Mouse (Mus musculus): ENCODE results near the gene Trnp1.

Gene Trnp1

GRCm38 (mm10) chr4:133451536-133451935 lies 46.8 kb downstream of the Trnp1 start:
- CTCF ChIA-PET: interaction anchor here (0.6 to 8.6 kb wide), 60 partner anchors 9 to 404 kb away, joined by 3 to 159 read pairs (median 4); partner anchors contain the start of genes Tent5b (in 2 of the 4), Kdf1 (in 1 of the 4) and Zdhhc18 (in 1 of the 4)
- POLR2A ChIA-PET: interaction anchor here in 3 of 4 experiments (0.7 to 7.0 kb wide), 15 partner anchors 13 to 442 kb away, joined by 3 to 53 read pairs (median 3); partner anchors contain the start of genes Slc9a1 (in 1 of the 3) and Wdtc1 (in 1 of the 3)

GRCm38 (mm10) chr4:133449726-133450125 lies 48.6 kb downstream of the Trnp1 start:
- CTCF ChIA-PET: interaction anchor here (0.5 to 8.6 kb wide), 54 partner anchors 9 to 1146 kb away, joined by 3 to 159 read pairs (median 4); partner anchors contain the start of genes Tent5b (in 2 of the 4), Trnp1 (in 1 of the 4) and Wdtc1 (in 1 of the 4)
- POLR2A ChIA-PET: interaction anchor here (0.6 to 7.0 kb wide), 25 partner anchors 9 to 441 kb away, joined by 3 to 53 read pairs (median 5); partner anchors contain the start of genes Tent5b (in 2 of the 4), Wdtc1 (in 2 of the 4) and Slc9a1 (in 1 of the 4)

GRCm38 (mm10) chr4:133448708-133449388 lies 49.5 kb downstream of the Trnp1 start:
- CTCF ChIA-PET: interaction anchor here (0.6 to 8.6 kb wide), 42 partner anchors 9 to 440 kb away, joined by 3 to 159 read pairs (median 4); partner anchors contain the start of genes Tent5b (in 3 of the 4), Trnp1 (in 1 of the 4) and Wdtc1 (in 1 of the 4)
- POLR2A ChIA-PET: interaction anchor here (0.5 to 7.0 kb wide), 31 partner anchors 9 to 365 kb away, joined by 3 to 53 read pairs (median 5); partner anchors contain the start of genes Tent5b (in 2 of the 4) and Wdtc1 (in 2 of the 4)

GRCm38 (mm10) chr4:133447967-133448366 lies 50.4 kb downstream of the Trnp1 start:
- CTCF ChIA-PET: interaction anchor here in 3 of 4 experiments (0.6 to 8.6 kb wide), 11 partner anchors 9 to 95 kb away, joined by 3 to 159 read pairs (median 9); partner anchors contain the start of genes Tent5b (in 2 of the 3) and Wdtc1 (in 1 of the 3)
- POLR2A ChIA-PET: interaction anchor here in 3 of 4 experiments (0.5 to 7.0 kb wide), 18 partner anchors 8 to 99 kb away, joined by 3 to 53 read pairs (median 5); partner anchors contain the start of gene Wdtc1 (in 1 of the 3)

GRCm38 (mm10) chr4:133447366-133447765 lies 51.0 kb downstream of the Trnp1 start:
- ChIA-PET CTCF (interaction anchor here (0.6 to 8.6 kb wide), 8 partner anchors 12 to 763 kb away, joined by 3 to 143 read pairs (median 5); no protein-coding TSS in a partner anchor), POLR2A (interaction anchor here in 3 of 4 experiments (0.6 to 7.0 kb wide), 14 partner anchors 9 to 708 kb away, joined by 3 to 53 read pairs (median 4); partner anchors contain the start of genes Nudc (in 1 of the 3), Slc9a1 (in 1 of the 3) and Wdtc1 (in 1 of the 3))

GRCm38 (mm10) chr4:133445727-133446126 lies 52.6 kb downstream of the Trnp1 start:
- POLR2A ChIA-PET: interaction anchor here in 3 of 4 experiments (0.6 to 2.7 kb wide), 14 partner anchors 10 to 1572 kb away, joined by 3 to 9 read pairs (median 4); partner anchors contain the start of genes Wdtc1 (in 2 of the 3), Nudc (in 1 of the 3), Slc9a1 (in 1 of the 3) and Srsf4 (in 1 of the 3)
- CTCF ChIA-PET: interaction anchor here in 2 of 4 experiments (1.0 to 8.6 kb wide), 4 partner anchors 9 to 54 kb away, joined by 3 to 143 read pairs (median 4); no protein-coding TSS in a partner anchor

GRCm38 (mm10) chr4:133443085-133443484 lies 55.3 kb downstream of the Trnp1 start:
- CTCF ChIA-PET: interaction anchor here in 3 of 4 experiments (0.7 to 3.8 kb wide), 13 partner anchors 8 to 371 kb away, joined by 3 to 24 read pairs (median 3); partner anchors contain the start of gene Tent5b (in 1 of the 3)
- POLR2A ChIA-PET: interaction anchor here in 3 of 4 experiments (0.5 to 2.9 kb wide), 24 partner anchors 8 to 371 kb away, joined by 3 to 17 read pairs (median 4); partner anchors contain the start of genes Wdtc1 (in 3 of the 3), Kdf1 (in 1 of the 3), Slc9a1 (in 1 of the 3) and Tent5b (in 1 of the 3)

- POLR2A ChIA-PET: interaction anchor here in 3 of 4 experiments (0.6 to 2.9 kb wide), 18 partner anchors 11 to 515 kb away, joined by 3 to 17 read pairs (median 4); partner anchors contain the start of genes Wdtc1 (in 3 of the 3), Nudc (in 1 of the 3) and Slc9a1 (in 1 of the 3)
- CTCF ChIA-PET: interaction anchor here in 3 of 4 experiments (0.6 to 3.8 kb wide), 13 partner anchors 9 to 135 kb away, joined by 3 to 24 read pairs (median 5); partner anchors contain the start of gene Tent5b (in 2 of the 3)
Observed at GRCm38 (mm10) chr4:133442194-133442593, 56.2 kb downstream of the Trnp1 start.
